Mouse (Mus musculus) liver, embryonic 14.5 days (tissue): ENCODE results near the gene Ntmt1. TPM values are rescaled to one million over a fixed set of nuclear protein-coding genes. Genes with fewer than 3 reads are reported as not detected.

Experiments used
- ATAC-seq: fragments of 200-750 bp; cut with Nextera tagmentation; 2 replicates; pipeline ENCODE4 v1.8.0; 2017; ENCODE audit warnings: moderate number of reproducible peaks, mild to moderate bottlenecking, moderate library complexity; ENCODE audit not compliant: insufficient read depth
- DNase-seq, 3 experiments: peaks; one replicate each; pipeline ENCODE4 v3.0.0-alpha.2; 2012 to 2013; ENCODE audit warnings: low read depth in 3 of 3, low spot score in 3 of 3
- H3K27ac ChIP-seq: fragments of 300-500 bp; sonication (generic); 2 replicates; pipeline ENCODE4 v1.5.1; 2014; ENCODE audit warnings: moderate library complexity, mild to moderate bottlenecking, control low read depth, inconsistent platforms
- H3K27me3 ChIP-seq: fragments of 300-500 bp; sonication (generic); 2 replicates; pipeline ENCODE4 v1.6.1; 2014; ENCODE audit warnings: mild to moderate bottlenecking, low read length, moderate library complexity; ENCODE audit not compliant: control insufficient read depth, insufficient read depth
- H3K36me3 ChIP-seq: fragments of 300-500 bp; sonication (generic); replicated peaks from 2 replicates; pipeline ENCODE4 v1.6.1; 2014; ENCODE audit warnings: low read depth; ENCODE audit not compliant: control insufficient read depth, insufficient read depth
- H3K4me1 ChIP-seq, 2 experiments: fragments of 200-500 bp in 1 of 2; fragments of 300-500 bp in 1 of 2; sonication (generic) in 1 of 2; replicated peaks; 2 replicates each; pipeline ENCODE4 v1.6.1; 2012 to 2014; ENCODE audit warnings: antibody characterized with exemption in 1 of 2, inconsistent platforms in 1 of 2, low read length in 1 of 2; ENCODE audit not compliant: control insufficient read depth in 2 of 2, insufficient read depth in 2 of 2
- H3K4me2 ChIP-seq: fragments of 300-500 bp; sonication (generic); 2 replicates; pipeline ENCODE4 v1.6.1; 2014; ENCODE audit warnings: low read depth, mild to moderate bottlenecking, control low read depth, moderate library complexity
- H3K4me3 ChIP-seq, 2 experiments: fragments of 200-500 bp in 1 of 2; fragments of 300-500 bp in 1 of 2; sonication (generic) in 1 of 2; 2 replicates each; pipeline ENCODE4 v1.5.1; 2012 to 2014; ENCODE audit warnings: low read depth in 2 of 2, low read length in 2 of 2, mild to moderate bottlenecking in 2 of 2, control low read depth in 1 of 2, inconsistent platforms in 1 of 2, moderate library complexity in 1 of 2; ENCODE audit not compliant: insufficient read depth in 1 of 2
- H3K9ac ChIP-seq: fragments of 300-500 bp; sonication (generic); replicated peaks from 2 replicates; pipeline ENCODE4 v1.6.1; 2014; ENCODE audit warnings: mild to moderate bottlenecking, control low read depth, moderate library complexity
- H3K9me3 ChIP-seq: fragments of 300-500 bp; sonication (generic); 2 replicates; pipeline ENCODE4 v1.6.1; 2016; ENCODE audit warnings: low read length, mixed read lengths; ENCODE audit not compliant: control insufficient read depth
- CTCF ChIP-seq: IDR thresholded peaks from 2 replicates; pipeline ENCODE4 v1.5.1; 2016; ENCODE audit warnings: antibody characterized with exemption, low read depth, control low read depth
- EP300 ChIP-seq: IDR thresholded peaks from 2 replicates; pipeline ENCODE4 v1.6.1; 2016; ENCODE audit warnings: antibody characterized with exemption, low read depth
- WGBS: fragments of 180-500 bp; shearing (Covaris S2); extraction: QIAGEN DNeasy Blood & Tissue Kit; methylation state at CpG from one replicate; pipeline ENCODE4 v1.1.7; 2014; ENCODE audit not compliant: insufficient replicate concordance; 5-methylcytosine and 5-hydroxymethylcytosine counted together
- polyA plus RNA-seq, 2 experiments: library from polyadenylated mRNA; depleted of rRNA in 1 of 2; stranded (reverse) in 1 of 2; unstranded in 1 of 2; fragments of >200 nt; fragmentation: Nextera tagmentation in 1 of 2; extraction: Ambion mirVana in 1 of 2; gene quantifications; 2 replicates each; pipeline versions ENCODE4 v1.2.1 to v1.2.3; 2012 to 2014

Ntmt1 gene
- polyA plus RNA-seq, 2 experiments = 14.5 to 23.3 TPM

DNA sequence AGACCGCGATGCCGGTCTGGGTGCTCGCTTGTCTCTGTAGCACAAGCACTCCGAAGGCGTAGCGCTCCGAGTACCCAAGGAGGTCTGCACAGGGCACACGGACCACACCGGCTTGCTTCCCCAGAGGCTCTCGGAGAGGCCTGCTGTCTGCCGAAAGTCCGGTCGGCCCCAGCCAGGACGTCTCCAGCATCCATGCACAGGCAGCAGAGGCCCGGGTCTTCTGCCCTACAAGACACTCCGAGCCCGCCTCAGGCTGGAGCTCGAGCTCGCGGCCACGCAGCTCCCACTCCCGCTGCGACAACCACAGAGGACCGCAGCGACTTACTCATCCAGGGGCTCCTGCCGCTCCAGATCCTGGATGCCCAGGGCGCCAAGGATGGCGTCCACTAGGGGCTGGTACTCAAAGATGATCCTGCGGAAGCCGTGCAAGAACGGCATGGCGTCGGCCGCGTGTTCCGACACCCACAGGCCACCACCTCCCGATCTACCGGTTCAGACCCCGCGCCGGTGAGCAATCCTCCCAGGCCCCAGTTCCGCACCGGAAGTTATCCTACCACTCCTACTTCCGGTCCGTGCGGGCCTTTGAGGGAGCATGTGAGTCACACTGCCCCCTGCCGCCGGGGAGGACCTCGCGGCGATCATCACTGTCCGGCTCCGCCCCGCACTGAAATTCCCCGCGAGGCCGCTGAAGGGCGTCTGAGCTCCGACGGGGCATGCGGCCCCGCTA is 20.3 kb downstream of the Ntmt1 start:
- Histone ChIP-seq H3K36me3 (peaks cover 39% of the 10 kb centered on the region), H3K27ac (peak overlapping the region; percentile 97), H3K4me1 (peaks cover 18 to 23% of the 10 kb centered on the region in 2 experiments), H3K9me3 (no peaks in the 10 kb centered on the region), H3K9ac (peak overlapping the region; percentile 98), H3K4me2 (peak overlapping the region; percentile 73), H3K27me3 (no peaks in the 10 kb centered on the region), H3K4me3 (peak overlapping the region; percentile 80 to 99)
- WGBS = under 1% methylated on average over 63 of the region's 63 CpGs
- DNase-seq (peak; percentile 85 to 86 (median 86)), ATAC-seq (peak; percentile 79)
- 0 out of 2 replicates have a peak, but pooled peaks have one; percentile 37 for TF ChIP-seq EP300
- TF ChIP-seq CTCF = peak; percentile 99

DNA sequence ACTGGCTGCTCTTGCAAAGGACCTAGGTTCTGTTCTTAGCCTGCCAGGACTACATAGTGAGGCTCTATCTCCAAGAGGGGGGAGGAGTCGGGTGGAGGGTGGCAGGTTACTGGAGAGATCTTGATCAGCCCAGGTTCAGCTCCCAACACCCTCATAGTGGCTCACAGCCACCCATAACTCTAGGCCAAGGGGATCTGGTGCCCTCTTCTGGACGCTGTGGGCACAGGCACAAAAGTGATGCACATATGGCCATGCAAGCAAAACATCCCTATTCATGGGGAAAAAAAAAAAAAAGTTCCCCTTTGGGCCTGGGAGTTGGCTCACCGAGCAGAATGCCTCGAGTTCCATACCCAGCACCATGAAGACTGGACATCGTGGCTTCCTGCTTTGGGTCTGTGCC is 21.7 kb downstream of the Ntmt1 start:
- Histone ChIP-seq H3K9ac (no peak overlapping the region), H3K9me3 (no peaks in the 10 kb centered on the region), H3K4me3 (no peak overlapping the region), H3K27ac (no peak overlapping the region), H3K27me3 (no peaks in the 10 kb centered on the region), H3K4me2 (no peak overlapping the region), H3K36me3 (peaks cover 25% of the 10 kb centered on the region), H3K4me1 (peaks cover 18 to 23% of the 10 kb centered on the region in 2 experiments)
- DNase-seq = peak in 2 of 3 experiments; percentile 56 to 61
- no peak for ATAC-seq
- TF ChIP-seq CTCF (peak; percentile 90), EP300 (no peak)
- 14% methylated on average over 5 of the region's 5 CpGs for WGBS

DNA sequence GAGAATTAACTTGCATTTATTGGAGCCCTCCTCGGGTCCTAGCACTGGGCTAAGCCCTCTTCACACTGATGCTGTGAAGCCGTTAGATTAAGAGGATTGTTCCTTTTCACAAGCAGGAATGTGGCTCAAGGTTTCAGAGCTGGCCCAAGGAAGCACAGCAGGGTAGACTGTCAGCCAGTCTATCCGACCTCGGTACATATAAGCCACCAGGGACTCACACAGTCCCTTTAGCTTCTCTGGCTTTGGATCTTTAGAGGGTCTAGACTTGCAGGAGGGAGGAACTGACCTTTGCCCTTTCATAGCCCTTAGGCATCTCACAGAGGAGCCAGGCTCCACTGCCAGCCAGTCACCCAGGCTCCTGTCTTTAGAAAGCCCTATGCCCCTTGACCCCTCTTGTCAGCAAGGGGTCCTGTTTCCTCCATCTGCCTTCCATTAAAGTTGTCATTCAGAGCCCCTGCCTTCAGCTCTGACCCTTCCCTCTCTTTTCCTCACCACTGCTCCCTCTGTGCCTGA is 22.7 kb downstream of the Ntmt1 start, which contains the start of gene Asb6:
Gene Asb6 (minus strand): TSS at position 51 of the 513 bp plus-strand sequence.
- no peak within 1 kb of the TSS for H3K9ac ChIP-seq
- 45% methylated on average over 4 of the region's 4 CpGs for WGBS
- H3K27ac ChIP-seq = no peak within 1 kb of the TSS
- ATAC-seq (no peak), DNase-seq (no peak)
- no peaks in the 10 kb centered on the region for H3K9me3 ChIP-seq
- H3K4me1 ChIP-seq = peaks cover 18 to 23% of the 10 kb centered on the region in 2 experiments
- no peaks in the 10 kb centered on the region for H3K27me3 ChIP-seq
- no peak for TF ChIP-seq CTCF
- TF ChIP-seq EP300 = no peak
- H3K36me3 ChIP-seq = peaks cover 15% of the 10 kb centered on the region
- no peak within 1 kb of the TSS for H3K4me2 ChIP-seq
- no peak within 1 kb of the TSS for H3K4me3 ChIP-seq

DNA sequence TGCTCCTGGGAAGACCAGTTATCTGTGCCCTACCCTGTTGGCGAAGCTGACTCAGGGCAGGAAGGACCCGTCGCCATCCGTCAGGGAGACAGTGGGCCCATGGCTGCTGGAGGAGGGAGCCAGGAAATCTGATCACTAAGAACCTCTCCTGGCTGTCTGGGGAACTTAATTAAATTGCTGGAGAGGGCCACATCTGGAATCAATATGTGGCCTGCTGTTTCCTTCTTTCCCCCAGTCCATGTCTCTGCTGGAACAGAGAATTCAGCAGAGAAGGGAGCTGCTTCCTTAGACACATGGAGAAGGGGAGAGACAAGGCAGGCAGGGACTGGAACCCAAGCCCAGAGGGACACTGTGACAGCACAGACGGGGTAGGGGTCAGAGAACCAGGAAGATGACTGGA is 26.0 kb downstream of the Ntmt1 start:
- Histone ChIP-seq H3K36me3 (no peaks in the 10 kb centered on the region), H3K9ac (no peak overlapping the region), H3K27ac (no peak overlapping the region), H3K4me2 (no peak overlapping the region), H3K27me3 (no peaks in the 10 kb centered on the region), H3K9me3 (no peaks in the 10 kb centered on the region), H3K4me3 (no peak overlapping the region), H3K4me1 (peaks cover 9 to 15% of the 10 kb centered on the region in 2 experiments)
- TF ChIP-seq EP300 (no peak), CTCF (no peak)
- WGBS = 44% methylated on average over 5 of the region's 5 CpGs
- no peak for DNase-seq
- no peak for ATAC-seq

DNA sequence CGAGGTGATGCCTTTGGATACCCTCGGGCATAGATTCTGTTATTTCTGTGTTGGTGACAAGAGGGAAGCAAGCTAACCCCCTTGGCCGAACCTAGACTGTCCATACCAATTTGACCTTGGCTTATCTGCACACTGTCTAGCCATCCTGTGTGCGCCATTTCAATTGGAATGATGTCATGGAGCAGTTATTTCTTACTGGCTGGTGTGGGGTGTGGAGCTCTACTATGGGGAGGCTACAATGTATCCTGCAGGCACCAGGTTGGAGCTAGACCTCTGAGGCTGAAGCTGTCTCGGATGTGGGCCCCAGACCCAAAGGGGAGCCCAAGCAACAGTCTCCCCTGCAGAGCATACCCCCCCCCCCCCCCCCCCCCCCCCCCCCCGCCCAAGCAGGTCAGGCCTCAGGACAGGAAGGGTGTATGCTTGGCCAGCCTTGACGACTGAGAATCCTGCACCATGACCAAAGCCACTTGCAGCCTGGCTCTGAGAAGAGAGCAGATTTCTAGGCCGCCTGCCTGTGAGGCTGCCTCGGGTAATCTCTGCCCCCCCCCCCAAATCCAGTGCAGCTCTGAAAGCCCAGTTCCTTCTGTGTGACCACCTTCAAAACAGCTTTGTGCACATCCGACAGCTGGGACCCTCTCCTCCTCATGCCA is 26.9 kb downstream of the Ntmt1 start, which contains the start of gene Prrx2:
Gene Prrx2 (plus strand): TSS at position 600 of the 650 bp plus-strand sequence.
- Histone ChIP-seq H3K9me3 (no peaks in the 10 kb centered on the region), H3K27me3 (no peaks in the 10 kb centered on the region), H3K36me3 (no peaks in the 10 kb centered on the region), H3K4me2 (no peak within 1 kb of the TSS), H3K27ac (no peak within 1 kb of the TSS), H3K4me1 (peaks cover 4 to 8% of the 10 kb centered on the region in 2 experiments), H3K4me3 (no peak within 1 kb of the TSS), H3K9ac (no peak within 1 kb of the TSS)
- TF ChIP-seq EP300 (no peak), CTCF (no peak)
- DNase-seq (no peak), ATAC-seq (no peak)
- WGBS = 53% methylated on average over 9 of the region's 10 CpGs
